Mouse (Mus musculus) testis, postnatal 10 days (tissue): ENCODE data around the gene Tbkbp1.
"Not testable (repeated sequence)": the region's sequence is repeated elsewhere in the genome, so short reads cannot be mapped to it uniquely, and the experiment has no call there.

Source experiments
- DNase-seq: peaks from one replicate; pipeline ENCODE4 v3.0.0; 2021; ENCODE audit warnings: low spot score

The Tbkbp1 gene

DNA sequence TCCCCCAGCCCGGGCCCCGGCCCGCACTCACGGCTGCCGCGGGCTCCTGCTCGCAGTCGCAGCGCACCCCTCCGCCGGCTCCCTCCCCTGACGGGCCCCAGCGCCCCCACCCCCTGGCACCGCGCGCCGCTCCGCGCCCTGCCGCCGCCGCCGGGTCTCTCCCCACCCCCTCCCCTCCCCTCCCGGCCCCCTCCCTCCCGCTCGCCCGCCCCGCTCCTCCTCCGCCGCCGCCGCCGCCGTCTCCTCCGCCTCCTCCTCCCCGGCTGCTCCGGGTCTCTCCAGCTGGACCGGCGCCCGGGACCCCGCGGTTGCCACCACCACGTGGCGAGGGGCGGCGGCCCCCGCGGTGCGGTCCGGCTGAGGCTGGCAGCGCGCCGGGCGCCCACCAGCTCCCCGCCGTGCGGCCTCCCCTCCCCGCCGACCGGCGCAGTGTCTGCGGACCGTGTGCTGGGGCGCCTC, at the start of gene Tbkbp1:
Gene Tbkbp1, minus strand, starts transcription at position 153 of the 459 bp plus-strand sequence.
- DNase-seq: peak; percentile 78

DNA sequence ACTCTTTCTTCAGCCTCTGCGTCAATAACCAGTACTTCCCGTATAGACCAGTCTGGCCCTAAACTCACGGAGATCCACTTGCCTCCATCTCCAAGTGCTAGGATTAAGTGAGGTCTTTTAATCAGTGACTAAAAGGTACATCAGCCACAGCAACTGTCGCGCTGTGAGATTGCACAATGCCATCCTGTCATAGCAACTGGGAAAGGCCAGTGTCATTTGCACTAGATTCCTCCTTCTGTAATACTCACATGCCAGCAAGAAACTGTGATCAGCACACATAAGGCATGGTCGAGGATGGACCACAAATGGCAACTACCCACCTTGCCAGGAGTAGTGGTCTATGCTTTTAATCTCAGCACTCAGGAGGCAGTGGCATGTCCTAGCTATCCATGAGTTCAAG, 48.2 kb upstream of the Tbkbp1 start:
- no peak for DNase-seq

DNA sequence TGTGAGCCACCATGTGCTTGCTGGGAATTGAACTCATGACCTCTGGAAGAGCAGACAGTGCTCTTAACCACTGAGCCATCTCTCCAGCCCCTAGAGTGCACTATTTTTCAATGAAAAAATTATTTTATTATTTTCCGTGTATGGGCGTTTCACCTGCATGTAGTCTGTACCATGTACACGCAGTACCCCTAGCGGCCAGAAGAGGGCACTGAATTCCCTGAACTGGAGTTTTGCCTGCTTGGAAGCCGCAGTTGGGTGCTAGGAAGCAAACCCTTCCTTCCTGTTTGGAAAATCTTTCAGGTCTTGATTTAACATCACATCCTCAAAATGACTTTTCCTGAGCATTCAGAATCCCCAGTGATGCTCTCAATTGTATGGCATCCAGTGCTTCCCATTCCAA, 47.3 kb upstream of the Tbkbp1 start:
- peak; percentile 76 for DNase-seq

DNA sequence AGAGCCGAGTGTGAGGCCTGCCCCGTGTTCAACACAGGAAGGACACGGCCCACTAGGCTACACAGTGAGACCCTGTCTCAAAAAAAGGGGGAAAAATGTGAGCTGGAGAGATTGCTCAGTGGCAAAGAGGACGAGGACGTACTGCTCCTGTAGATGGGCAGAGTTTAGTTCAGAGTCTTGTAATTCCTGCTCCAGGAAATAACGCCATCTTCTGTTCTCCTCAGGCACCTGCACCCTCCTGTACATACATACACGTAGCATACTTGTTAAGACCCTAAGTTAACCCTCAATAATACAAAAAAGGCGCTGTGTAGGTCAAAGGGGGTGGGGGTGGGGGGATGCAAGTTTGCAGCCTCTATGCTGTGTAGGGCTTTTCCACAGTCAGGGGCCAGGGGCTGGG, 45.7 kb upstream of the Tbkbp1 start:
- DNase-seq: no peak

DNA sequence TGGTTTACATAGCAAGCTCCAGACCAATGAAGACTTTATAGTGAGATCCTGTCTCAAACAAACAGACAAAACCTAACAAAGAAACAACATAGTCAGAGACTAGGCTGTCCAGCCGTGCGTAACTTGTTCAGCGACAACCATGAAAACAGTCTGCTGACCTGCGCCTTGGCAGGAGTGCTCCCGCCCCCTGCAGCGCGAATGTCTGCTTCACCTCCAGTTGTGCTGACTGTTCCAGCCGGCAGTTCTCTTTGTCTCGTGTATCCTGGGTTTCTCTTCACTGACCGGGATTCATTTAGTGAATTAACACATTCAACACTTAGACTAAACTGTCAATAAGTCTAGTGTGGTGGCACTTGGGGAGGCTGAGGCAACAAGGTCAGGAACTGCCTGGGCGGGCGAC, 45.2 kb upstream of the Tbkbp1 start:
- no peak for DNase-seq

DNA sequence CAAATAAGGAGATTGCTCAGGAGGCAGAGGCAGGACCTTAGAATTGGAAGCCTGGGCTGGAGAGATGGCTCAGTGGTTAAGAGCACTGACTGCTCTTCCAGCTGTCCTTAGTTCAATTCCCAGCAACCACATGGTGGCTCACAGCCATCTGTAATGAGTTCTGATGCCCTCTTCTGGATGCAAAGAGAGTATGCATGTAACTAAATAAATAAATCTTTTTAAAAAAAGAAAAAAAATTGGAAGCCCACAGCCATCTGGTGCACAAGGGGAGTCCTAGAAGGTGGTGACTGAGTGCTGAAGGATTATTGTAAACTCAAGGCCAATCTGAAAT, 41.3 kb upstream of the Tbkbp1 start:
- no peak for DNase-seq

DNA sequence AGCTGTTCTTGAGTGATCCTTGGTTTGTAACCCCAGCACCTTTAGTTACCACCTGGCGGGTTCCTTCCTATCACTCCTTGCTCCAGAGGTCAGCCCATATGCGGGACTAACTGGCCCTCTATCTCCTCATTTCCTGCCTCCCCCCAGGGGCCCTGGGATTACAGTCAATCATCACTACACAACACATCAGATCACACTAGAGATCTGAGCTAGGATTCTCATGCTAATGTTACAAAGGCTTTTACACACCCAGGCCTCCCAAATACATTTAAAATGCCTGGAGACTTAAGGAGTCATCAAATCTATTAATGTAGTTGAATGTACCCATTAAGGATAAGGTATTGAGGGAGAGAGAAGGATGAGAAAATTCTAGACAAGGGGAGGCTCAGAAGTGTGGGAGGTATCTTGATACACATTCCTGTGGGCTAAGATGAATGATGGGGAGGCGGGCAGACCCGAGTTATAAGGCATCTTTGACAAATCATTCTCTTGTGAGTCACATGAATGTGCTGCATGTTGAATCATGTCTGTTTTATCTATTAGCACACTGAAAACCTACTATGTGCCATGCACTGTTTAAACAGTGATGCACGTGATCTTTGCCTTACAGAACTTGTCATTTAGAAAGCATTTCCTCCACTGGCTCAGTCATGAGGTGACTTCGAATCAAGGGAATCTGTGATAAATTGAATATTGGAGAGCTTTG, 40.8 kb upstream of the Tbkbp1 start:
- no peak for DNase-seq

DNA sequence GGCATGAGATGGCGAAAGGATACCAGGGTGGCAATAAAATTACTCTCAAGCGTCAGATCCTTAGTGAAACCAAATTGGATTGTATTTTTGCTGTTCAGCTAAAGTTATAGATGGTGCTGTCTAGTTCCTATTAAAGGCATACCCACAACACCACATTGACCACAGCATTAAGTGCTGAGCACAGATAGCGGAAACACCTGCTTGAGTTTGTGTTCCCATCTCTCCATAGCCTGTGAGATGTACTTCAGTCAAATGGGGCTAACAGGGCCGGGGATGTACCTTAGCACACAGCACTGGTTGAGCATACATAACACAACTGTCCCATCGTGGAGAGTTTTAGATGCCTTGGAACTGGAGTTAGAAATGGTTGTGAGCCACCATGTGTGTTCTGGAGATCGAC, 39.7 kb upstream of the Tbkbp1 start:
- no peak for DNase-seq

DNA sequence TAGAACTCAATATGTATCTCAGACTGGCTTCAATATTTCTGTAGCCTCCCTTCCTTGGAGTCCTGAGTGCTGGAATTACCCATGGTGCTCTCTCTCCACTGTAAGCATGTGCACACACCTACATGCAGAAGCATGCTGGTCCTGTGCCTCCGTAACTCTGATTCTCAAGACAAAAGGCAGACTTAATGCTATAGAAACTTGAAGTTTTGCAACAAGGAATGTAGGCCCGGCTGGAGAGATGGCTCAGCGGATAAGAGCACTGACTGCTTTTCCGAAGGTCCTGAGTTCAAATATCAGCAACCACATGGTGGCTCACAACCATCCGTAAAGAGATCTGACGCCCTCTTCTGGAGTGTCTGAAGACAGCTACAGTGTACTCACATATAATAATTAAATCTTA, 38.4 kb upstream of the Tbkbp1 start:
- DNase-seq: not testable (repeated sequence)

DNA sequence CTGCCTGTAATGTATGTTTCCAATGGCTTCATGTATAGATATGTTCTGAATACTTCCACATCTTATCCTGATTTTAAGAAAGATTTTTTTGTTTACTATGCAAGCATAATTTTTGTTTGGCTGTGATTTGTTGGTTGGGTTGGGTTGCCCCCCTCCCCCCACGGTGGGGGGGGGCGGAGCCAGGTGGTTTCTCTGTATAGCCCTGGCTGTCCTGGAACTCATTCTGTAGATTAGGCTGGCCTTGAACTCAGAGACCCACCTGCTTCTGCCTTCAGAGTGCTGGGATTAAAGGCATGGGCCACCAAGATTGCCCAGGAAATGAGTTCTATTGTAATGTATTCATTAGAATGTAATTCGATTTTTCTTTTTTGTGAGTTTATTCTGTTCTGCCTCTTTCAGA, 37.9 kb upstream of the Tbkbp1 start:
- DNase-seq: no peak

DNA sequence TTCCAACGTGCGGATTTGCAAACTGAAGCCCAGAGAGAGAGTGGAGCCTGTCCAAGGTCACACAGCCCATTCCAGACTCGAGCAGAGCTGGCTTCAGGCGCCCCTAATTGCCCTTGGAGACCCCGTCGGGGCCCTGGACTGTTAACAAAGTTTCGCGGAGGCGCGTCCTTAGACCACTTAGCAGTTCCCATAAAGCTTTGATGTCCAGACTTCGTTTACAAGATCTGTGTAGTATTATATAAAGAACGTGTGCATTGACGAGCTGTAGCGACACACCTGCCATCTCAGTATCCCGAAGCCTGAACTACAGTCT, 37.3 kb upstream of the Tbkbp1 start:
- DNase-seq: no peak

DNA sequence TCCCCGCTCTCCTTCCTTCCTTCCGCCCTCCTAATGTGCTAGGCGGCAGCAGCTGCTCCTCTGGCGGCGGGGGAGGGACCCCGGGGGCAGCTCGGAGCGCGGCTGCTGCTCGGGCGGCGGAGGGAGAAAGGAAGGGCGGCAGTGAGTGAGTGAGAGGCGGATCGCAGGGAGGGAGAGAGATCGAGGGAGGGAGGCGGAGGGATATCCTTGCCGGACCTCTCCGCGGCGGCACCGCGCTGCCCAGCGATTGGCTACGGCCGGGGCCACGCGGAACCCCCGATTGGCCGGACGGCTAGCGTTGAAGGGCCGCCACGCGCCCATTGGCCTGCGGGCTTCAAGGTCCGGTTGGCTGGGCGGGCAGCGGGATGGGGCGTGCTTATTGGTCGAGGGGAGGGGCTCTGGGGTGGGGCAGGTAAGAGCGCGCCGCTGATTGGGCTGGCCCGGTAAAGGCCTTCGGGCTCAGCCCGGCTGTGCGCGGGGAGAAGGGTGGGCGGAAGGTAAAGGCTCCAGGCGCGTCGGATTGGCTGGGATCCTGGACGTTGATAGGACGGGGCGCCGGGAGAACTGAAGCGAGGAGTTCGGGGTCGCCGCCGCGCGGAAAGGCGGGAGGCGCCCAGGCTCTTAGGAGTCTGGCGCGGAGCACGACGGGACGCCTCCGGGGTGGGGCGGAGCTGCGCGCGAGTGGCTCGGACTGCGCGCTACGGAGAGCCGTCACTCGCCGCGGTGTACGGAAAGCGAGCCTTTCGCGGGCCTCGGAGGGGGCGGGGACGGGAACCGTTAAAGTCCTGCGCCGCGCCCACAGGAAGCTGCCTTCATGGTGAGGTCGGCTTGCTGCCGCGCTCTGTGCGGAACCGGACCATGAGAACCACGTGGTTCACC, 36.7 kb upstream of the Tbkbp1 start, which contains the start of gene Kpnb1:
Gene Kpnb1, minus strand, starts transcription at position 118 of the 879 bp plus-strand sequence.
- peak; percentile 96 for DNase-seq

DNA sequence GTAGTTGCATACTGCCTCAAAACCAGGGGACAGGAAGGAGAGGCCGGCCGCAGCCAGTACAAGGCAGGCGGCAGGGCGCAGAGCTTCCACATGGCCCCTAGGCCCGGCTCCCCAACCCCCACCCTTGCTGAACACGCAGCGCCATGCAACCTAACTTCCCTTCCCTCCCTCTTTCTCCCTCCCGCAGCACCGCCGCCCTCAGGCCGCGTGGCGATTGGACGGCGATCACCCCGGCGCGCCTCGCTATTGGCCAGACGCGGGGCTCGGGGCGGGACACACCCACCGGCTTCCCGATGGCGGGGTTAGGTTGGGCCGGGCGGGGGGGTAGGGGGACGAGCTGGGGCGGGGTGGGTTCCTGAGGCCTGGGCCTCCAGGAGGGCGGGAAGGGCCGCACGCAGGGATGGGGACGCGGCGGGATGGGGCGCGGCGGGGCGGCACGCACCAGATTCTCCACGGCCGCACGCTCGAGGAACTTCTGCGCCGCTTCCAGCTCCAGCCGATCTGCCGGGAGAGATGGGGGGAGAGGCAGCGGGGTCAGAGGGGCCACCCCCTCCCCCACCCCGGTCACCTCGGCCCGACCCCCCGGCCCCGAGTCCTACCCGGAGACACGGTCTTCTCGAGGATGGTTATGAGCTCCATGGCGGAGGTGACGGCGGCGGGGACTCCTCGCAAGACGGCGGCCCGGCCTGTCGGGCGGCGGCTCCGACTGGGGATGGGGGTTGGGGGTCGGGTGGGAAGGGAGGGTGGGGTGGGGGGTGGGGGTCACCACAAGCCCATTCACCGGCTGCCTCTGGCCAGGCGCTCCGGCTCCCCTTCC, 35.9 kb upstream of the Tbkbp1 start:
- peak; percentile 97 for DNase-seq

DNA sequence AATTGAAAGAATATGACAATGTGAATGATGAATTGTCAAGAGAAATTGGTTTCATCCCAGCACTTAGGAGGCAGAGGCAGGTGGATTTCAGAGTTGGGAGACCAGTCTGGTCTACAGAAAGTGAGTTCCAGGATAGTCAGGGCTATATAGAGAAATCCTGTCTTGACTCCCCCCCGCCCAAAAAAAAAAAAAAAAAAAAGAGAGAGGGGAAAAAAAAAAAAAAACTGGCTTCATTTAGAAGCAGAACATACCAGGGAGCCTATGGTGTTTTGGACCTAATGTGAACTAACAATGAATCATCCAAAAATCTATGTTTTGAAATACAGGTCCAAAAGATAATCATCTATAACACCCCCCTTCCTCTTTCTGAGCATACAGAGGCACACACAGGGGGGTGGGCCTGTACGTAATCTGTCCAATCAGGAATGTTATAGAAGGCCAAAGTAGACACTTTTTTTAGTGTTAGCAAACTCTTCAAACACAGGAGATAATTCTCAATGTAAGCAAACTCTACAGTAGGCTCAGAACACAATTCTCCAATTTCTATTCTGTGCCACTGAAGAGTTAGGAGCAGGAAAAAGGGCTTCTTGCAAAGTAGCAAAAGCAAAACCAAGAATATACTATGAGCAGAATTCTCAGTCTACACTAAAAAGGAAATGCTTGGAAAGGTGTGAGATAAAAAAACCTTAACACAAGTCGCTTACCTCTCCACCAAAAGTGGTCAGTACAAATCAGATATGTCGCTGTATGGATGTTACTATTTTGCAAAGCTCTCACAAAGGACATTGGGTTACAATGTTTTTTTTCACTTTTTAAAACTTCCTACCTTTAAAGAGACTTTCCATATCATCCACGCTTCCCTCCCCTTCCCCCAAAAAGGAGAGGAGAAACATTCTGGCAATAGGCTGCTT, 34.7 kb upstream of the Tbkbp1 start:
- DNase-seq: no peak

DNA sequence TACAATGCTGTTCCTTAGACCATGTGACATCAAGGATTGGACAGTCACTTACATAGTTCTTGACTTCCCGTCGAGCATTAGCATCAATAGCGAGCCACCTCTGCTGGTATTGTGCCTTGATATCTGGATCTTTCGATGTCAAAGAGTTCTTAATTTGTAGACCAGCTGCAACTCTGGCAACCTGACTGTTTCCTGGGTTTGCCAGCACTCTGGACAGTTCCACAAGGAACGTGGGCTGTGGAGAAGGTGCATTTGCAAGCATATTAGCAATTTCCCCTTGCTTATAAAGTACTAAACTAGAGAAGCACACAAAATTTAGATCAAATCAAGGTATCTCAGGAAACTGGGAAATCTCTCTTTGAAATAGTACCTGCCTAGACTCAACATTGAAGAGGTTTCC, 33.6 kb upstream of the Tbkbp1 start:
- no peak for DNase-seq

DNA sequence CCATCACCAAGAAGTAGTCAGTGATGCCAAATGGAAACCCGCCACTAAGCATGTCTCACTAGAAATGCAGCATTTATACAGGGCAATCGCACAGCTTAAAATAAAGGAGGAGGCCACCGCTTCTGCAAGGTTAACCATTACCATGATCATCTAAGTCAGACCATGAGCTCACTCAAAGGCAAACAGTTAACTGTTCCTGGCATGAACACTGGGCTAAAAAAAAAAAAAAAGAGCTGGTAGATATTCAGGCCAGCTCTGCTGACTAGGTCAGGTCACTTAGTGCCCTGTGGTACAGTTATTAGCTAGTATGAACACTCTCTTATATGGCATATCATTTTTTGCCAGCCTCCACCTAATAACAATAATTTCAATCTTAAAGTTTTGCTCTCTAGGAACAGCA, 31.2 kb upstream of the Tbkbp1 start:
- no peak for DNase-seq

DNA sequence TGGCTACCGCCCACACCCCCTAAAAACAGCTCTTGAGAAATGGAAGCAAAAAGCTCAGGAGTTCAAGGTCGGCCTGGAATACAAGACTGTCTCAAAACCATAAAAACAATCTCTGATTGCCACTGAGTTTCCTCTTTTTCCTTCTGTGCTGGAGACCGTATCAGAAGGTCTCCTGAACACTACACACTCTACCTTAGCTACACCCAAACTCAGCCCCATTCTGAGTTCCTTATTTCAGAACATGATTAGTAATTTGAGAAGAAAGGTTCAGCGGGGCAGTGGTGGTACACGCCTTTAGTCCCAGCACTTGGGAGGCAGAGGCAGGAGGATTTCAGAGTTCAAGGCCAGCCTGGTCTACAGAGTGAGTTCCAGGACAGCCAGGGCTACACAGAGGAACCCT, 29.8 kb upstream of the Tbkbp1 start:
- no peak for DNase-seq

DNA sequence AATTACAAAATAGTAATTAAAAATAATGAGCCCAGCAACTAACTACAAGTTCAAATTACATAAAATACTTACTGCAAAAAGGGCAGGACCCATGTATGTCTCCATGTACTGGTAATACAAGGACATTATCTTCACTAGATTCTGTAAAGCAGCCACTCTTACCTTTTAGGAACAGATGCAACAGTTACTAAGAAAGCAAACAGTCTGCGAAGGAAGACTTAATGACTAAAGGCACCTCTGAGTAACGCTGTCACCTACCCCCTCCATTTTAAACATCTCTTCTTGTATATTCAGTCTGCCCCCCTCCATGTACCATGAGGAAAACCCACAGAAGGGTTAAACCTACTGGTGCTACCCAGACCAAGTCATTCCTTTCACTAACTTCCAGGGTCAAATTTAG, 26.9 kb upstream of the Tbkbp1 start:
- no peak for DNase-seq

DNA sequence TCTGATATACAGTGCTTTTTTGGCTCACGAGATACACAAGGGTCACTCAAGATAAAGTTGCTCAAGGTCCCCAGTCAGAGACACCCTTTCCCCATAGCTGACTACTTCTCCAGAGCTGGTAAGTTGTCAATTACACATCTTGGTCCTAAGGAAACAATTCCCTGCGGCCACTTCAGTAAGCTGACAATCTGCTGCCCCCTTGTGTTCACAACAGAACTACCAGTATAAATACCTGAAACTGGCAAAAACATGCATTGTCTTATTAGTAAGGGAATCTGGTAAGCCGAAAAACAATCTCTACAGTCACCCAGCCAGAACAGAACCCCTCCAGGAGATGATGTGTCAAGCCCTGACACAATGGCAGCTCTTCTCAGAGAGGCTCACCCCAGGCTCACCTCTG, 25.6 kb upstream of the Tbkbp1 start:
- peak; percentile 50 for DNase-seq

DNA sequence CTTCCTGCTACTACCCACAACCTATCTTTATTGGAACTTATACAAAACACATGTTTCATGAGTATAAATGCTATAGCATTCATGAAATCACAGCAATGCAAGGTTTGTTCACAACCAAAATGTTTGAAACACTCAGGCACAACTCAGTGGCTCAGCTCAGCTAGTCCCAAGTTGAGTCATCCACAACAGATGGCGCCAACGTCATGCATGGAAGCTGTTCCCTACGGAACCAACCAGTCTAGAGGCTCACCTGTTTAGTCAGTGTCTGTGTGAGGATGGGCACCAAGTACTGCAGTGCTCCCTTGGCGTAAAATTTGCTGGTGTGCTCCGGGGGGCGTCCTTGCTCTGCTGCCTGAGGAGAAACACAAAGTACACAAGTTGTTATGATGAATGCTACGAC, 24.2 kb upstream of the Tbkbp1 start:
- no peak for DNase-seq

DNA sequence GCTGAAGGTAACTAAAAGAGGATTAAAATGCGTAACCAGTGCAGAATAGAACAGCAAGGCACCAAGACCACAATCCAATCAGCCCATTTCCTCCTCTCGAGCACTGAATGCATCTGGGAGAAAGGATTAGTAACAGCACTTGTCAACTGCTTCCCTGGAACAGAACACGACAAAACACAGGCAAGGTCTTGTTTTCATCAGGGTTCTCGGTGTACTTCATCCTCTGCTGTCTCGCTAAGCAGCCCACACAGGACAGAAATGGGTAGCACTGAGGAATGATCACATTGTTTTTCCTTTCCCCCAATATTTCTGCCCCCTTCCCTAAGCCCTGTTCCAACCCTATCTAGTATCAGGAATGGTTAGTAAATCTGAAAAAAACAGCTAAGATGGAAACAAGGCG, 9.0 kb upstream of the Tbkbp1 start:
- DNase-seq: no peak

DNA sequence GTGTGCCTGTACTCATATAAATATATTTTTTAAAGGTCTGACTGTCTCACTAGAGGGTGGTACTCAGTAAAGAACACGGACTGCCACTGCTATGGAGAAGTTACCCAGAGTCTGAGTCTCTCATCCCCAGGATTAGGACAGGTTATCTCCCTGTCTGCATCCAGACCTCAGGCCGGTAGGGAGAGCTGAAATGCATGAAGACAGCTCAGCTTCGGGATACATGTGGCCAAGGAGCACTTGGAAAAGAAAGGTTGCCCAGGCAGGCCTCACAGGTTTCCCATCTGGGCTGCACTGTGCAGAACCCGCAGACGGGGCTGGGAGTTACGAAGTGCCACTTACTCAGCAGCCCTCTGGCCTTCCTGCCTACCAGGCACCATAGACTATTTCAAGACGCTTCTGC, 5.7 kb upstream of the Tbkbp1 start:
- no peak for DNase-seq
